Mouse (Mus musculus): ENCODE measurements around the gene Zfp791. TPM values are rescaled to one million over a fixed set of nuclear protein-coding genes. Genes with fewer than 3 reads are reported as not detected.

Zfp791 gene
- polyA plus RNA-seq, 1 experiment = not detected

GRCm38 (mm10) chr8:85116984-85117383 lies 5.9 kb downstream of the Zfp791 start:
- TF ChIP-seq POLR2A (IDR thresholded peaks at IDR 0.05; ENCODE audit: insufficient read depth, low read depth, low read length) = no peak
- TF ChIP-seq CTCF (IDR thresholded peaks at IDR 0.05; ENCODE audit: insufficient read depth, low read depth, low read length) = no peak
- Histone ChIP-seq H3K4me3 (ENCODE audit: insufficient read depth, low read depth, low read length) (no peak overlapping the region), H3K4me1 (ENCODE audit: control insufficient read depth, insufficient read depth, low read length) (no peaks in the 10 kb centered on the region; the same call in 1 of the 2 replicates), H3K27ac (ENCODE audit: insufficient read depth, low read depth, low read length) (no peak overlapping the region)
- 94% methylated on average over 7 of the region's 7 CpGs for WGBS

GRCm38 (mm10) chr8:85115501-85115900 lies 7.4 kb downstream of the Zfp791 start:
- 77% methylated on average over 4 of the region's 4 CpGs for WGBS
- no peak overlapping the region for H3K27ac ChIP-seq (ENCODE audit: insufficient read depth, low read depth, low read length)
- TF ChIP-seq POLR2A (IDR thresholded peaks at IDR 0.05; ENCODE audit: insufficient read depth, low read depth, low read length) = no peak
- TF ChIP-seq CTCF (IDR thresholded peaks at IDR 0.05; ENCODE audit: insufficient read depth, low read depth, low read length) = no peak
- no peaks in the 10 kb centered on the region; the same call in 1 of the 2 replicates for H3K4me1 ChIP-seq (ENCODE audit: control insufficient read depth, insufficient read depth, low read length)
- H3K4me3 ChIP-seq (ENCODE audit: insufficient read depth, low read depth, low read length) = no peak overlapping the region

GRCm38 (mm10) chr8:85113241-85113640 lies 9.7 kb downstream of the Zfp791 start:
- TF ChIP-seq POLR2A (IDR thresholded peaks at IDR 0.05; ENCODE audit: insufficient read depth, low read depth, low read length) (no peak), CTCF (IDR thresholded peaks at IDR 0.05; ENCODE audit: insufficient read depth, low read depth, low read length) (no peak)
- Histone ChIP-seq H3K27ac (ENCODE audit: insufficient read depth, low read depth, low read length) (no peak overlapping the region), H3K4me1 (ENCODE audit: control insufficient read depth, insufficient read depth, low read length) (no peaks in the 10 kb centered on the region; the same call in 1 of the 2 replicates), H3K4me3 (ENCODE audit: insufficient read depth, low read depth, low read length) (no peak overlapping the region)
- WGBS = 94% methylated on average over 10 of the region's 10 CpGs

DNA sequence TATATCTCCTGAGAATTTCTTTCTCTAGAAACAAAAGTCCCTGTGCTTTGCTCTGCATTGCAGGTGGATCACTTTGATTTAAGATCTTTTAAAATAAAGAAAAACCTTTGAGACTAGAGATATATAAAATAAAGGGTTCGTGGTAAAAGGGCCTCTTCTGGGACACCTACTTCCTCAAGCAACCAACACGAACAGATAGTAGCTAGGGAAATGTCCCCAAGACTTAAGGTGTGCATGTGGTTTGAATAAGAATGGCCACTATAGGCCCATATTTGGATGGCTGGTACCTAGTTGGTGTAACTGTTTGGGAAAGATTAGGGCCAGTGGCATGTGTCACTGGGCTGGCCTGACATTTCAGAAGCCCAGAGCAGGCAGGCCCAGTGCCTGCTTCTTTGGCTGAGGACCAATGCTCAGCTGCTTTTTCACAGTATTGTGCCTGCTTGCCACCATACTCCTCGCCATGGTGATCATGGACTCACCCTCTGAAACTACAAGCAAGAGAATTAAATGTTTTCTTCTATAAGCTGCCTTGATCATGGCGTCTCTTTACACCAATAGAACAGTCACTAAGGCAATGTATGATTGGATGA lies 22.7 kb downstream of the Zfp791 start:
- Histone ChIP-seq H3K27ac (ENCODE audit: insufficient read depth, low read depth, low read length) (no peak overlapping the region), H3K4me1 (ENCODE audit: control insufficient read depth, insufficient read depth, low read length) (no peaks in the 10 kb centered on the region), H3K4me3 (ENCODE audit: insufficient read depth, low read depth, low read length) (no peak overlapping the region)
- 85% methylated on average over 4 of the region's 4 CpGs for WGBS
- TF ChIP-seq CTCF (IDR thresholded peaks at IDR 0.05; ENCODE audit: insufficient read depth, low read depth, low read length) (no peak), POLR2A (IDR thresholded peaks at IDR 0.05; ENCODE audit: insufficient read depth, low read depth, low read length) (no peak)

- WGBS = 94% methylated on average over 4 of the region's 4 CpGs
- Histone ChIP-seq H3K27ac (ENCODE audit: insufficient read depth, low read depth, low read length) (no peak overlapping the region), H3K4me3 (ENCODE audit: insufficient read depth, low read depth, low read length) (no peak overlapping the region), H3K4me1 (ENCODE audit: control insufficient read depth, insufficient read depth, low read length) (no peaks in the 10 kb centered on the region)
- TF ChIP-seq CTCF (IDR thresholded peaks at IDR 0.05; ENCODE audit: insufficient read depth, low read depth, low read length) = no peak
- no peak for TF ChIP-seq POLR2A (IDR thresholded peaks at IDR 0.05; ENCODE audit: insufficient read depth, low read depth, low read length)
These were observed 26.0 kb downstream of the Zfp791 start for GRCm38 (mm10) chr8:85096850-85097249.

DNA sequence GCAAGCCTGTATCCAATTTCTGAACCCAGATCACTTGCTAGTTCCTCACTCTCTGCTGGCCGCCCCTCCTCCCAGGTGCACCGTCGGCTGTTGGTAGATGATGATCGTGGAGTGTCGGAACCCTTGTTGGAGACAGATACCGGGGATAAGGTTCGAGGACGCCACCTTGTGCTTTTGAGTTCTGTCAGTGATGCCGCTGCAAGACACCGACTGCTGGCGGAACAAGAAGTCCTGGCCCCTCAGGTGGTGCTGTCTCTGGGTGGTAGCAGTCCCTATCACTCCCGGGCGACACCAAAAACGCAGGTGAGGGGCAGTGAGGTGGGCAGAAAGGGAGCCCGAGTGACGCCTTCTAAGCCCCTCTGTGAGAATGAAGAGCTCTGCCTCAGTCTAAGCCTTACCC lies 26.7 kb downstream of the Zfp791 start:
- no peak for TF ChIP-seq CTCF (IDR thresholded peaks at IDR 0.05; ENCODE audit: insufficient read depth, low read depth, low read length)
- no peak for TF ChIP-seq POLR2A (IDR thresholded peaks at IDR 0.05; ENCODE audit: insufficient read depth, low read depth, low read length)
- 95% methylated on average over 16 of the region's 16 CpGs for WGBS
- no peaks in the 10 kb centered on the region for H3K4me1 ChIP-seq (ENCODE audit: control insufficient read depth, insufficient read depth, low read length)
- no peak overlapping the region for H3K27ac ChIP-seq (ENCODE audit: insufficient read depth, low read depth, low read length)
- H3K4me3 ChIP-seq (ENCODE audit: insufficient read depth, low read depth, low read length) = no peak overlapping the region

- 90% methylated on average over 7 of the region's 7 CpGs for WGBS
- no peaks in the 10 kb centered on the region for H3K4me1 ChIP-seq (ENCODE audit: control insufficient read depth, insufficient read depth, low read length)
- H3K4me3 ChIP-seq (ENCODE audit: insufficient read depth, low read depth, low read length) = no peak overlapping the region
- TF ChIP-seq POLR2A (IDR thresholded peaks at IDR 0.05; ENCODE audit: insufficient read depth, low read depth, low read length) (no peak), CTCF (IDR thresholded peaks at IDR 0.05; ENCODE audit: insufficient read depth, low read depth, low read length) (no peak)
- no peak overlapping the region for H3K27ac ChIP-seq (ENCODE audit: insufficient read depth, low read depth, low read length)
These were observed 27.3 kb downstream of the Zfp791 start for GRCm38 (mm10) chr8:85095566-85095965.

DNA sequence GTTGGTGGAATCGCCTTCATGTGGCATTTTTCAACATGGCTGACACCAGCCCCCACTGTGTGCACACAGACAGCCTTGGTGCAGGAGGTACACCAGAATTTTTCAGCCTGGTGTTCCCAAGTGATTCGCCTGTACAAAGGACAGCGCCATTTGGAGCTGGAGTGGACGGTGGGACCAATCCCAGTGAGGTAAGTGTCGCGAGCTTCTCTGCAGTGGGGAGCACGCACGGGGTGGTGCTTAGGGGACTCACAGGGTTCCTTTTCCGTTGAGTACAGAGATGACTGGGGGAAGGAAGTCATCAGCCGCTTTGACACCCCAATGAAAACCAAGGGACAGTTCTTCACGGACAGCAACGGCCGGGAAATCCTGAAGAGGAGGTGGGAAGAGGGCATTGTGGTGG lies 27.8 kb downstream of the Zfp791 start:
- TF ChIP-seq POLR2A (IDR thresholded peaks at IDR 0.05; ENCODE audit: insufficient read depth, low read depth, low read length) (no peak), CTCF (IDR thresholded peaks at IDR 0.05; ENCODE audit: insufficient read depth, low read depth, low read length) (no peak)
- Histone ChIP-seq H3K4me3 (ENCODE audit: insufficient read depth, low read depth, low read length) (no peak overlapping the region), H3K4me1 (ENCODE audit: control insufficient read depth, insufficient read depth, low read length) (no peaks in the 10 kb centered on the region), H3K27ac (ENCODE audit: insufficient read depth, low read depth, low read length) (no peak overlapping the region)
- 92% methylated on average over 13 of the region's 13 CpGs for WGBS

GRCm38 (mm10) chr8:85091526-85092090 lies 31.3 kb downstream of the Zfp791 start:
- no peak for TF ChIP-seq CTCF (IDR thresholded peaks at IDR 0.05; ENCODE audit: insufficient read depth, low read depth, low read length)
- TF ChIP-seq POLR2A (IDR thresholded peaks at IDR 0.05; ENCODE audit: insufficient read depth, low read depth, low read length) = no peak
- Histone ChIP-seq H3K27ac (ENCODE audit: insufficient read depth, low read depth, low read length) (no peak overlapping the region), H3K4me1 (ENCODE audit: control insufficient read depth, insufficient read depth, low read length) (no peaks in the 10 kb centered on the region), H3K4me3 (ENCODE audit: insufficient read depth, low read depth, low read length) (no peak overlapping the region)
- WGBS = 44% methylated on average over 21 of the region's 21 CpGs
